ENCODE assay signal across 8 mouse cellular contexts in genomic region chrX:74254153-74254887, GRCm38 (mm10). TPM values are rescaled to one million over a fixed set of nuclear protein-coding genes. Genes with fewer than 3 reads are reported as not detected.
DNase-seq lines count a peak whose midpoint lies in the region; ATAC-seq and TF ChIP-seq lines count a peak whose summit lies in the region.

Gene Emd, plus strand, starts transcription at chrX:74254687.

- peak within 1 kb of the TSS; percentile 64 for H3K4me2 ChIP-seq in forebrain, embryonic 12.5 days
- H3K4me2 ChIP-seq in heart, postnatal 0 days (ENCODE audit: low read depth, low read length), result peak within 1 kb of the TSS; percentile 80

- peaks cover 34% of the 10 kb centered on the region for H3K36me3 ChIP-seq in E14TG2a.4 (ENCODE audit: insufficient read depth, low read length)
- H3K36me3 ChIP-seq in forebrain, embryonic 12.5 days (replicated peaks), result peaks cover 17% of the 10 kb centered on the region
- H3K36me3 ChIP-seq in heart, postnatal 0 days (replicated peaks; ENCODE audit: control insufficient read depth, insufficient read depth, low read length), result peaks cover 5% of the 10 kb centered on the region; the same call in 1 of the 2 replicates

- peak within 1 kb of the TSS; percentile 90 for H3K27ac ChIP-seq in forebrain, embryonic 12.5 days
- peak within 1 kb of the TSS; percentile 86 for H3K27ac ChIP-seq in heart, postnatal 0 days (ENCODE audit: low read depth)

- WGBS in forebrain, embryonic 12.5 days, result 27% methylated on average over 39 of the region's 39 CpGs
- 20% methylated on average over 38 of the region's 39 CpGs for WGBS in heart, postnatal 0 days
- WGBS in large intestine, adult 2 months, result 29% methylated on average over 39 of the region's 39 CpGs
- WGBS in lung, adult 2 months, result 35% methylated on average over 39 of the region's 39 CpGs

- no peak for TF ChIP-seq EP300 in heart, postnatal 0 days (IDR thresholded peaks at IDR 0.05; ENCODE audit: low read depth)

- peak; percentile 82 for DNase-seq in c-Kit-positive CD71-positive TER-119-positive erythroid progenitor cells, embryonic 14.5 days (ENCODE audit: low spot score)
- DNase-seq in heart, postnatal 0 days (ENCODE audit: low spot score), result peak; percentile 93
- DNase-seq in large intestine, adult 2 months (ENCODE audit: low read depth, low spot score), result no peak
- peak; percentile 76 for DNase-seq in lung, adult 2 months
- DNase-seq in thymus, adult 18-20 months, result peak; percentile 74 to 86

- no peaks in the 10 kb centered on the region for H3K27me3 ChIP-seq in E14TG2a.4 (ENCODE audit: insufficient read depth, low read length)
- H3K27me3 ChIP-seq in forebrain, embryonic 12.5 days, result no peaks in the 10 kb centered on the region
- H3K27me3 ChIP-seq in heart, postnatal 0 days (ENCODE audit: control insufficient read depth, insufficient read depth, low read length), result no peaks in the 10 kb centered on the region

- ATAC-seq in forebrain, embryonic 12.5 days (ENCODE audit: low FRiP score), result peak; percentile 97
- peak; percentile 97 for ATAC-seq in heart, postnatal 0 days (ENCODE audit: insufficient read depth, low read depth)
- peak; percentile 97 for ATAC-seq in neutrophil, adult 5-6 weeks (ENCODE audit: extremely low read depth, insufficient number of reproducible peaks, low FRiP score, poor library complexity, severe bottlenecking)

- H3K4me1 ChIP-seq in E14TG2a.4 (replicated peaks; ENCODE audit: low read depth, low read length), result peaks cover 10% of the 10 kb centered on the region
- peaks cover 2% of the 10 kb centered on the region; the same call in 1 of the 2 replicates for H3K4me1 ChIP-seq in forebrain, embryonic 12.5 days
- 0 out of 2 replicates have a peak, but pooled peaks cover 4% of the 10 kb centered on the region for H3K4me1 ChIP-seq in heart, postnatal 0 days (ENCODE audit: control insufficient read depth, insufficient read depth)
- no peaks in the 10 kb centered on the region; the same call in 1 of the 2 replicates for H3K4me1 ChIP-seq in lung, adult 2 months (ENCODE audit: control insufficient read depth, insufficient read depth, low read length)

- H3K4me3 ChIP-seq in E14TG2a.4 (replicated peaks; ENCODE audit: low read length), result peak within 1 kb of the TSS; percentile 85
- peak within 1 kb of the TSS; percentile 57 for H3K4me3 ChIP-seq in forebrain, embryonic 12.5 days (replicated peaks)
- peak within 1 kb of the TSS; percentile 63 for H3K4me3 ChIP-seq in heart, postnatal 0 days (ENCODE audit: low read depth, low read length)
- H3K4me3 ChIP-seq in lung, adult 2 months (replicated peaks; ENCODE audit: extremely low read depth, low read depth, low read length), result peak within 1 kb of the TSS; percentile 86

- no peaks in the 10 kb centered on the region for H3K9me3 ChIP-seq in E14TG2a.4 (ENCODE audit: low read length)
- no peaks in the 10 kb centered on the region for H3K9me3 ChIP-seq in forebrain, embryonic 12.5 days
- H3K9me3 ChIP-seq in heart, postnatal 0 days (replicated peaks; ENCODE audit: control insufficient read depth, low read length), result no peaks in the 10 kb centered on the region

- peak; percentile 68 for TF ChIP-seq POLR2A in lung, adult 2 months (IDR thresholded peaks at IDR 0.05; ENCODE audit: borderline replicate concordance, extremely low read depth, low read depth, low read length)

- peak within 1 kb of the TSS; percentile 72 for H3K9ac ChIP-seq in forebrain, embryonic 12.5 days
- peak within 1 kb of the TSS; percentile 78 for H3K9ac ChIP-seq in heart, postnatal 0 days (replicated peaks; ENCODE audit: low read depth, low read length)

- TF ChIP-seq CTCF in E14TG2a.4 (conservative IDR thresholded peaks at IDR 0.05; ENCODE audit: low read length), result no peak
- no peak for TF ChIP-seq CTCF in heart, postnatal 0 days (IDR thresholded peaks at IDR 0.05; ENCODE audit: low read depth)
- TF ChIP-seq CTCF in lung, adult 2 months (IDR thresholded peaks at IDR 0.05; ENCODE audit: insufficient read depth, low read length), result no peak

RNA-seq across cellular contexts. Expression of gene Emd, which starts in this region (rescaled TPM):
- 20.5 and 23.5 TPM in 2 replicates for polyA plus RNA-seq in forebrain, embryonic 12.5 days (2016; fragmentation: Nextera tagmentation; extraction: Ambion mirVana)
- 34.4 and 73.4 TPM in 2 replicates for total RNA-seq in heart, postnatal 0 days (2014; rRNA removed; ENCODE audit: low replicate concordance)
- polyA plus RNA-seq in heart, postnatal 0 days (2015; fragmentation: Nextera tagmentation; extraction: Ambion mirVana), result 13.1 and 13.2 TPM in 2 replicates
- polyA plus RNA-seq in large intestine, adult 2 months (2012; rRNA removed), result 44.3 and 48.8 TPM in 2 replicates
- 63.1 and 63.9 TPM in 2 replicates for polyA plus RNA-seq in lung, adult 2 months (2012; rRNA removed)
- 61.5 and 63.0 TPM in 2 replicates for total RNA-seq in neutrophil, adult 5-6 weeks (2017)
